Mouse (Mus musculus): ENCODE results near the gene Gm45837. TPM values are rescaled to one million over a fixed set of nuclear protein-coding genes. Genes with fewer than 3 reads are reported as not detected.
A peak's percentile ranks its signal among the peaks of the same experiment; 100 is the strongest.

The Gm45837 gene
- polyA plus RNA-seq, 1 experiment from 2014 or later: 0.61 TPM

DNA sequence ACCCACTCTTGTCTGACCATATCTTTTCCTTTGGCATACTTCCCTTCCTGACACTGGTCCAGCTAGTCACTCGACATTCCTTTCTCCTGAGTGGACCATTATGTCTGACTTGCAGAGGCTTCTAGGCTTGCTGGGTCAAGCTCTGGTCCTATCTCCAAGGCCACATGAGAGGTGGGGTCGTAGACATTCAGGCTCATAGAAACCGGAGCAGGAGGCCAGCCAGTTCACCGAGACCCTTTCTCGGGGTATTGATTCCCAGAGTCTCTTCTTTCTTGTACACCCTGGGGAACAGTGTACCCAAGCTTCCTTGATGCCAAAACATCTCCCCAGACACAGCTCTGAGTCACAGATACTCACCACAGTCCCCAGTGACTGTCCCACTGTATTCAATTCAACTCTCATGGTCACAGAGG, 63.7 kb downstream of the Gm45837 start:
- Histone ChIP-seq H3K9ac (ENCODE audit: low read depth, low read length) (no peak overlapping the region), H3K4me2 (ENCODE audit: low read length) (no peak overlapping the region), H3K27ac (ENCODE audit: low read depth, low read length) (no peak overlapping the region), H3K36me3 (ENCODE audit: control insufficient read depth, insufficient read depth, low read length) (no peaks in the 10 kb centered on the region), H3K4me3 (ENCODE audit: low read length) (no peak overlapping the region), H3K27me3 (replicated peaks; ENCODE audit: control insufficient read depth, insufficient read depth, low read length) (no peaks in the 10 kb centered on the region), H3K9me3 (ENCODE audit: control insufficient read depth, low read length) (no peaks in the 10 kb centered on the region), H3K4me1 (ENCODE audit: control insufficient read depth, insufficient read depth, low read depth, low read length) (no peaks in the 10 kb centered on the region; the same call in 1 of the 2 replicates)
- ATAC-seq: no peak
- WGBS: 89% methylated on average over 5 of the region's 5 CpGs

GRCm38 (mm10) chr7:101476028-101476427, 65.3 kb downstream of the Gm45837 start:
- H3K9me3 ChIP-seq (ENCODE audit: control insufficient read depth, low read length): no peaks in the 10 kb centered on the region
- 84% methylated on average over 3 of the region's 3 CpGs for WGBS

GRCm38 (mm10) chr7:101476493-101476892, 65.8 kb downstream of the Gm45837 start:
- no peak overlapping the region for H3K4me2 ChIP-seq (ENCODE audit: low read length)
- no peaks in the 10 kb centered on the region for H3K9me3 ChIP-seq (ENCODE audit: control insufficient read depth, low read length)
- 58% methylated on average over 4 of the region's 4 CpGs for WGBS
- ATAC-seq: no peak
- H3K4me3 ChIP-seq (ENCODE audit: low read length): no peak overlapping the region
- no peaks in the 10 kb centered on the region for H3K36me3 ChIP-seq (ENCODE audit: control insufficient read depth, insufficient read depth, low read length)
- no peaks in the 10 kb centered on the region for H3K27me3 ChIP-seq (replicated peaks; ENCODE audit: control insufficient read depth, insufficient read depth, low read length)
- no peak overlapping the region for H3K9ac ChIP-seq (ENCODE audit: low read depth, low read length)
- H3K27ac ChIP-seq (ENCODE audit: low read depth, low read length): no peak overlapping the region
- H3K4me1 ChIP-seq (ENCODE audit: control insufficient read depth, insufficient read depth, low read depth, low read length): no peaks in the 10 kb centered on the region; the same call in 1 of the 2 replicates

More at GRCm38 (mm10) chr7:101476028-101476427, 65.3 kb downstream of the Gm45837 start:
- no peak overlapping the region for H3K9ac ChIP-seq (ENCODE audit: low read depth, low read length)
- no peak overlapping the region for H3K4me3 ChIP-seq (ENCODE audit: low read length)
- ATAC-seq: no peak
- H3K27ac ChIP-seq (ENCODE audit: low read depth, low read length): no peak overlapping the region
- H3K4me1 ChIP-seq (ENCODE audit: control insufficient read depth, insufficient read depth, low read depth, low read length): no peaks in the 10 kb centered on the region; the same call in 1 of the 2 replicates
- H3K27me3 ChIP-seq (replicated peaks; ENCODE audit: control insufficient read depth, insufficient read depth, low read length): no peaks in the 10 kb centered on the region
- no peak overlapping the region for H3K4me2 ChIP-seq (ENCODE audit: low read length)
- H3K36me3 ChIP-seq (ENCODE audit: control insufficient read depth, insufficient read depth, low read length): no peaks in the 10 kb centered on the region

DNA sequence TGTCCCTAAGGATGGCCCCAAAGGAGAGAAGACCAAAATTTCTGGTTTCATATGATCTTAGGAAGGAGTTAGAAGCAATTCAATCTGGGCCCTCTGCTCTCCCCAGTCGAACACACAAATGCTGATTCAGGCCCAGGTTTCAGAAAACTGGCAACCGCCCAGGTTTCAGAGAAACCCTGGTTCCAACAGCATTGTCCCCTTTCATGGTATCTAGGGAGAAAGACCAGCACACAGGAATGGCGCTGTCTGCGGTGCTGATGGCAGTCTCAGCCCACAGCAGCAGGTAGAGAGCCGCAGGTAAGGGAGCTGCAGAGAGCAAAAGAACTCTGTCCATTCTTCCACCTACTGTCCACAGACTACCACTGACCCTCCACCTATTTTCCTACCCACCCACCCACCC, 66.5 kb downstream of the Gm45837 start:
- Histone ChIP-seq H3K27me3 (replicated peaks; ENCODE audit: control insufficient read depth, insufficient read depth, low read length) (no peaks in the 10 kb centered on the region), H3K9ac (ENCODE audit: low read depth, low read length) (no peak overlapping the region), H3K9me3 (ENCODE audit: control insufficient read depth, low read length) (no peaks in the 10 kb centered on the region), H3K36me3 (ENCODE audit: control insufficient read depth, insufficient read depth, low read length) (no peaks in the 10 kb centered on the region), H3K27ac (ENCODE audit: low read depth, low read length) (no peak overlapping the region), H3K4me3 (ENCODE audit: low read length) (no peak overlapping the region), H3K4me1 (ENCODE audit: control insufficient read depth, insufficient read depth, low read depth, low read length) (no peaks in the 10 kb centered on the region; the same call in 1 of the 2 replicates), H3K4me2 (ENCODE audit: low read length) (no peak overlapping the region)
- WGBS: 48% methylated on average over 5 of the region's 5 CpGs
- ATAC-seq: no peak

DNA sequence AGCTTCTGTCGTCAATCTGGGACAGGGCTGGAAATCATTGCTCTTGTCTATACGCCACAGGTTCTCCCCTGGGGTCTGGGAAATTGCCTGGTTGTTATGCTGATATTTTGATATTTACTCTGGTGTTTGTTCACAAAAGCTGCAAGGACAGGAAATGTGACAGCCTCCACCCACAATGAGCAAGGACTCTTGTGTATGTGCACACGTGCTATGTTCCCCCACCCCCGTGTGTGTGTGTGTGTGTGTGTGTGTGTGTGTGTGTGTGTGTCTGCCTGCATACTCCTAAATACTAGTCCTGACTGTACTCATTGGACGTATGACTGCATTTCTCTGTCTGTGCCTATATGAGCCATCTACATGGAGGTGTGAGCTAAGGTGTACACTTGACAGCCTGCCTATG, 67.4 kb downstream of the Gm45837 start:
- Histone ChIP-seq H3K9me3 (ENCODE audit: control insufficient read depth, low read length) (no peaks in the 10 kb centered on the region), H3K4me1 (ENCODE audit: control insufficient read depth, insufficient read depth, low read depth, low read length) (peaks cover 4% of the 10 kb centered on the region), H3K27ac (ENCODE audit: low read depth, low read length) (no peak overlapping the region), H3K27me3 (replicated peaks; ENCODE audit: control insufficient read depth, insufficient read depth, low read length) (no peaks in the 10 kb centered on the region), H3K36me3 (ENCODE audit: control insufficient read depth, insufficient read depth, low read length) (no peaks in the 10 kb centered on the region), H3K4me3 (ENCODE audit: low read length) (no peak overlapping the region), H3K4me2 (ENCODE audit: low read length) (no peak overlapping the region), H3K9ac (ENCODE audit: low read depth, low read length) (no peak overlapping the region)
- WGBS: 71% methylated on average over 5 of the region's 5 CpGs
- no peak for ATAC-seq

DNA sequence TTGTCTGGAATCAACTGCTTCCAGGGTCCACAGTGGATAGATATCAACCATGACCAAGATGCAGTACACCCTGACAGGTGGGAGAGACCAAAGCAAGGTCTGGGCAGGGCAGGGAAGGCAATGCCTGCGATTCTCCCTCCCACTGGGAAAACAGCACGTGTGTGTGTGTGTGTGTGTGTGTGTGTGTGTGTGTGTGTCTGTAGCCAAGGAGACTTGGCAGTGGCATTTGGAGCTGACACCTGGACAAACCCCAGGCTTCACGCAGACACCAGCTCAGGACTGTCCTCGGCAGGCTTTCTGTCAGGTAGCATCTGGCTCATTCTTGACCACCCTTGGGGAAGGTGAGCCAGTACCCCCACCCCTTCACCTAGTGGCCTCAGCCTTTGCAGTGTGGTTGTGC, 69.2 kb downstream of the Gm45837 start:
- 48% methylated on average over 4 of the region's 4 CpGs for WGBS
- H3K4me3 ChIP-seq (ENCODE audit: low read length): no peak overlapping the region
- no peak for ATAC-seq

DNA sequence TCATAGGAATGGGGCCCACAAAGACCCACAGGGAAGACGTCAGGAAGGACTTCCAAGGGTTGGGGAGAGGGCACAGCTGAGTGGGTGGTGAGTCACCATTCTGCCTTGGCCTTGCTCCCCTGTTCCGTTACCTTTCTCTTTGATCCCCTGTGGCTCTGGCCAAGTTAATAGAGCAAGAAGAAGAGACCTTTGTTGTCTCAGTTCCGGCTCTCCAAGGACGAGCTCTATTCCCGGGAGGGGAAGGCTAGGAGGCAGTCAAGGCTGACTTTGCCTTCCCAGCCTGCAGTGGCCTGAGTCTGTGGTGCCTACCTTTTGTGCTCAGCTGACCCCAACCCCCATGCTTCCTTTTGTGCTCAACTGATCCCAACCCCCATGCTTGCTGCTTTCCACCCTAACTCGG, 70.0 kb downstream of the Gm45837 start:
- Histone ChIP-seq H3K27me3 (replicated peaks; ENCODE audit: control insufficient read depth, insufficient read depth, low read length) (no peaks in the 10 kb centered on the region), H3K4me2 (ENCODE audit: low read length) (no peak overlapping the region), H3K9me3 (ENCODE audit: control insufficient read depth, low read length) (no peaks in the 10 kb centered on the region), H3K4me1 (ENCODE audit: control insufficient read depth, insufficient read depth, low read depth, low read length) (peaks cover 7% of the 10 kb centered on the region), H3K9ac (ENCODE audit: low read depth, low read length) (no peak overlapping the region), H3K4me3 (ENCODE audit: low read length) (no peak overlapping the region), H3K36me3 (ENCODE audit: control insufficient read depth, insufficient read depth, low read length) (no peaks in the 10 kb centered on the region), H3K27ac (ENCODE audit: low read depth, low read length) (no peak overlapping the region)
- ATAC-seq: no peak
- 49% methylated on average over 6 of the region's 6 CpGs for WGBS

More for the DNA sequence above, 69.2 kb downstream of the Gm45837 start:
- Histone ChIP-seq H3K27me3 (replicated peaks; ENCODE audit: control insufficient read depth, insufficient read depth, low read length) (no peaks in the 10 kb centered on the region), H3K4me1 (ENCODE audit: control insufficient read depth, insufficient read depth, low read depth, low read length) (peaks cover 7% of the 10 kb centered on the region), H3K36me3 (ENCODE audit: control insufficient read depth, insufficient read depth, low read length) (no peaks in the 10 kb centered on the region), H3K9ac (ENCODE audit: low read depth, low read length) (no peak overlapping the region), H3K4me2 (ENCODE audit: low read length) (no peak overlapping the region), H3K27ac (ENCODE audit: low read depth, low read length) (no peak overlapping the region), H3K9me3 (ENCODE audit: control insufficient read depth, low read length) (no peaks in the 10 kb centered on the region)

DNA sequence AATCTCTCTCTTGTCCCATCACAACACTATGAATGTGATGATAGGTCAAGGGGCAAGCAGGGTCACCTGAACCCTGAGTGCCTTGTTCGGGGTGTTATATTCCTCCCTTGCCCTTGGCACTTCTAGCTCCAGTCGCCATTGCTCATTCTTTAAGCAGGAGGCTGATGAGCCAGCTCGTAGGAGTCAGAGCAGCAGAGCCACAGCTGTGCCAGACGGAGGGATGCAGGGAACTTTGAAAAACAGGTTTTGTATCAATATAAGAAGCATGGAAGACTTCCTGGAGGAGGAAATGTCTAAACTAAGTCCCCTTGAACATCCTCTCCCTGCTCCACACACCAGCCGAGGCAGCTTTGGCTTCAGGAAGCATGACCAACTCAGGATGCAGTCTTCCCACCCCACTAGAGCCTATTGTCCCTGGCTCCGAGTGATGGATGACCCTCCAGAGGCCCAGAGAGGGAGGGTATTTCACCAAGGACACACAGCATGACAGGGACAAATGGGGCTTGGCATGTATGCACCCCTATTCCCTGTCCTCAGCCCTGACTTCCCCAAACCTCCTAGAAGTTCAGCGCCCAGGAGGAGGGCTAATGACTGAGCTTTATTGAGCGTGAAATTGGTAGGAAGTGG, 71.3 kb downstream of the Gm45837 start:
- peaks cover 7% of the 10 kb centered on the region for H3K4me1 ChIP-seq (ENCODE audit: control insufficient read depth, insufficient read depth, low read depth, low read length)
- H3K4me2 ChIP-seq (ENCODE audit: low read length): no peak overlapping the region
- 34% methylated on average over 8 of the region's 8 CpGs for WGBS
- no peaks in the 10 kb centered on the region for H3K9me3 ChIP-seq (ENCODE audit: control insufficient read depth, low read length)
- H3K27ac ChIP-seq (ENCODE audit: low read depth, low read length): no peak overlapping the region
- H3K27me3 ChIP-seq (replicated peaks; ENCODE audit: control insufficient read depth, insufficient read depth, low read length): no peaks in the 10 kb centered on the region
- H3K36me3 ChIP-seq (ENCODE audit: control insufficient read depth, insufficient read depth, low read length): no peaks in the 10 kb centered on the region
- peak; percentile 48 for ATAC-seq
- H3K4me3 ChIP-seq (ENCODE audit: low read length): no peak overlapping the region
- H3K9ac ChIP-seq (ENCODE audit: low read depth, low read length): no peak overlapping the region

- Histone ChIP-seq H3K36me3 (ENCODE audit: control insufficient read depth, insufficient read depth, low read length) (no peaks in the 10 kb centered on the region), H3K27ac (ENCODE audit: low read depth, low read length) (peak overlapping the region; percentile 52; the same call in 1 of the 2 replicates), H3K27me3 (replicated peaks; ENCODE audit: control insufficient read depth, insufficient read depth, low read length) (no peaks in the 10 kb centered on the region), H3K4me2 (ENCODE audit: low read length) (no peak overlapping the region), H3K4me3 (ENCODE audit: low read length) (no peak overlapping the region), H3K9ac (ENCODE audit: low read depth, low read length) (no peak overlapping the region; the same call in 1 of the 2 replicates), H3K9me3 (ENCODE audit: control insufficient read depth, low read length) (no peaks in the 10 kb centered on the region), H3K4me1 (ENCODE audit: control insufficient read depth, insufficient read depth, low read depth, low read length) (peaks cover 7% of the 10 kb centered on the region)
- peak; percentile 63 for ATAC-seq
- 54% methylated on average over 9 of the region's 9 CpGs for WGBS
Measured at GRCm38 (mm10) chr7:101482499-101483081, 71.9 kb downstream of the Gm45837 start.

Data from hindbrain, embryonic 16.5 days (tissue).